Mouse (Mus musculus) left cerebral cortex, adult 2 months (tissue): ENCODE data around the gene Gtf3c6. TPM values are rescaled to one million over a fixed set of nuclear protein-coding genes. Genes with fewer than 3 reads are reported as not detected.

Source experiments
- DNase-seq, 2 experiments: peaks; one replicate each; pipeline ENCODE4 v3.0.0; 2021 to 2022; ENCODE audit warnings: low spot score in 2 of 2, mixed read lengths in 1 of 2; ENCODE audit errors: extremely low spot score in 1 of 2
- H3K27ac ChIP-seq: fragments of 200-600 bp; 2 replicates; pipeline ENCODE4 v1.8.1; 2022
- H3K4me3 ChIP-seq: fragments of 200-600 bp; 2 replicates; pipeline ENCODE4 v1.8.1; 2022
- CTCF ChIP-seq: fragments of 200-600 bp; IDR thresholded peaks from 2 replicates; pipeline ENCODE4 v1.8.1; 2022; ENCODE audit warnings: antibody characterized with exemption, mild to moderate bottlenecking, moderate library complexity
- intact Hi-C: fragments of 180-260 bp; cut with DNase I; formaldehyde crosslinking; loops from one replicate; pipeline ENCODE4 v1.15.1; 2025
- total RNA-seq, 2 experiments: library from RNA; stranded (reverse); gene quantifications; 2 replicates each; pipeline ENCODE4 v1.2.3; 2021

Gtf3c6 gene
- total RNA-seq, 2 experiments from 2014 or later = 21.0 to 30.7 TPM

GRCm38 (mm10) chr10:40283636-40284035 is 25.7 kb upstream of the Gtf3c6 start:
- Histone ChIP-seq H3K4me3 (no peak overlapping the region), H3K27ac (no peak overlapping the region)
- intact Hi-C loops = no loop called here
- TF ChIP-seq CTCF = no peak
- DNase-seq = no peak

- no peak for TF ChIP-seq CTCF
- H3K27ac ChIP-seq = no peak overlapping the region
- DNase-seq = no peak
- intact Hi-C loops = no loop called here
- H3K4me3 ChIP-seq = no peak overlapping the region
Measured at GRCm38 (mm10) chr10:40281565-40281964, 23.7 kb upstream of the Gtf3c6 start.

- intact Hi-C loops = no loop called here
- no peak overlapping the region for H3K27ac ChIP-seq
- no peak overlapping the region for H3K4me3 ChIP-seq
- DNase-seq = no peak
- no peak for TF ChIP-seq CTCF
Measured at GRCm38 (mm10) chr10:40278317-40278716, 20.4 kb upstream of the Gtf3c6 start.

- intact Hi-C loops = no loop called here
- DNase-seq = no peak
- Histone ChIP-seq H3K27ac (no peak overlapping the region), H3K4me3 (no peak overlapping the region)
- TF ChIP-seq CTCF = no peak; the same call in 1 of the 2 replicates
Measured at GRCm38 (mm10) chr10:40275991-40276390, 18.1 kb upstream of the Gtf3c6 start.

- TF ChIP-seq CTCF = no peak
- Histone ChIP-seq H3K4me3 (no peak overlapping the region), H3K27ac (no peak overlapping the region)
- no peak for DNase-seq
- intact Hi-C loops = no loop called here
Measured at GRCm38 (mm10) chr10:40273938-40274337, 16.0 kb upstream of the Gtf3c6 start.

GRCm38 (mm10) chr10:40271216-40271615 is 13.3 kb upstream of the Gtf3c6 start:
- no peak for TF ChIP-seq CTCF
- H3K4me3 ChIP-seq = no peak overlapping the region
- DNase-seq = no peak
- intact Hi-C loops = no loop called here
- no peak overlapping the region for H3K27ac ChIP-seq

GRCm38 (mm10) chr10:40264920-40265319 is 7.0 kb upstream of the Gtf3c6 start:
- Histone ChIP-seq H3K27ac (no peak overlapping the region), H3K4me3 (no peak overlapping the region)
- no peak; the same call in 1 of the 2 replicates for TF ChIP-seq CTCF
- no peak for DNase-seq
- intact Hi-C loops = no loop called here

GRCm38 (mm10) chr10:40263691-40264090 is 5.8 kb upstream of the Gtf3c6 start:
- DNase-seq = no peak
- intact Hi-C loops = no loop called here
- no peak overlapping the region for H3K4me3 ChIP-seq
- H3K27ac ChIP-seq = no peak overlapping the region
- TF ChIP-seq CTCF = no peak

GRCm38 (mm10) chr10:40262200-40262599 is 4.3 kb upstream of the Gtf3c6 start:
- no peak for DNase-seq
- intact Hi-C loops = no loop called here

GRCm38 (mm10) chr10:40260305-40260704 is 2.4 kb upstream of the Gtf3c6 start:
- Histone ChIP-seq H3K27ac (no peak overlapping the region), H3K4me3 (no peak overlapping the region)
- intact Hi-C loops = no loop called here
- no peak for TF ChIP-seq CTCF
- no peak for DNase-seq

More at GRCm38 (mm10) chr10:40262200-40262599, 4.3 kb upstream of the Gtf3c6 start:
- no peak for TF ChIP-seq CTCF
- no peak overlapping the region for H3K27ac ChIP-seq
- H3K4me3 ChIP-seq = no peak overlapping the region

- intact Hi-C loops = loop anchor here (1.0 to 2.0 kb wide), 2 partner anchors 89 to 266 kb away; no protein-coding TSS in a partner anchor
- H3K27ac ChIP-seq = no peak overlapping the region
- no peak overlapping the region for H3K4me3 ChIP-seq
- DNase-seq = no peak
- TF ChIP-seq CTCF = no peak
Measured at GRCm38 (mm10) chr10:40259542-40259941, 1.6 kb upstream of the Gtf3c6 start.

GRCm38 (mm10) chr10:40258976-40259375 is 1.1 kb upstream of the Gtf3c6 start:
- peak overlapping the region; percentile 22; the same call in 1 of the 2 replicates for H3K4me3 ChIP-seq

GRCm38 (mm10) chr10:40258401-40258966 is 576 bp upstream of the Gtf3c6 start:
- Histone ChIP-seq H3K4me3 (peak overlapping the region; percentile 22), H3K27ac (peak overlapping the region; percentile 55)
- peak; percentile 37 to 38 for DNase-seq
- TF ChIP-seq CTCF = no peak; the same call in none of the 2 replicates
- intact Hi-C loops = loop anchor here (1.0 to 2.0 kb wide), 2 partner anchors 44 to 90 kb away; partner anchors contain the start of gene Amd1

More at GRCm38 (mm10) chr10:40258976-40259375, 1.1 kb upstream of the Gtf3c6 start:
- peak overlapping the region; percentile 55 for H3K27ac ChIP-seq
- DNase-seq = peak; percentile 26 to 36
- intact Hi-C loops = loop anchor here (1.0 to 2.0 kb wide), 3 partner anchors 43 to 266 kb away; partner anchors contain the start of gene Amd1
- TF ChIP-seq CTCF = peak; percentile 80
